Mouse (Mus musculus): Measurements from ENCODE around the gene Usp2. TPM values are rescaled to one million over a fixed set of nuclear protein-coding genes. Genes with fewer than 3 reads are reported as not detected.
A peak's percentile ranks its signal among the peaks of the same experiment; 100 is the strongest.

Gene Usp2
- total RNA-seq, 2 experiments from 2014 or later, result 142 to 224 TPM

DNA sequence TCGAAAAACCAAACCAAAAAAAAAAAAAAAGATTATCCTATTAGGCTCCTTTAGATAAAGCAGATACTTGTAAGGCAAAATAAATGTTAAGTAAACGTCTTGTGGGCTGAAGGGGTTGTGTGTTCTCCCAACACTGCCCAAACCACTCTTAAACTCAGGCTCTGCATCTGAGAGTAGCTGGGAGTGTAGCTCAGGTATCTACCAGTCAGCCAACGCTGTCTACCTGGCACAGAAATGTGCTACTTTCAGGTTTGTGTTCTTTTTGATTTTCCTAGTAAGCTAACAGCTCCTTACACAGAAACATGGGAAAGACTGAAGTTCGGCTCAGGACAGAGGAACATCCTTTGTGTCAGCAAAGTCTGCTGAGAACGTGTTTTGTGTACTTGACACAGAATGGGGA, 65.4 kb downstream of the Usp2 start:
- DNase-seq, result no peak
- intact Hi-C loops (cut with DNase I; ENCODE audit: low total_unique reads), result loop anchor here (5.0 to 10.0 kb wide), 2 partner anchors 103 to 350 kb away; partner anchors contain the start of genes Bcl9l and Cbl

DNA sequence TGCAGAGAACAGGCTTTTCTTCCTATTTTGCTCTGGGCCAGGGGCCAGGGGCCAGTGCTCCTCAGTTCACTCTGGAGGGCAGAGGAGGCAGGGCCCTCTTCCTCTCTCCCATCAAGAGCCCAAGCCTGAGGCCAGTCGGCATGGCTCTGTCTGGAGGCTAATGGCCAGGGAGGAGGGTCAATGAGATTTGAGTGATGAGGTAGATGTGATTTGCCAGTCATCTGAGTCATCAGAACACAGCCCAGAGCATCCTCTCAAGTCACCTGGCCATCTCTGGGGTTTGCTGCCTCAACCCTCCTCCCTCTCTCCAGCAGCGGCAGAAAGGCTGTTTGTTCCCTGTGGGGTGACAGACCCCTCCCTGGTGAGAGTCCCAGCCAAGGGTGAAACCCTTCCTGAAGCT, 66.5 kb downstream of the Usp2 start:
- no peak for DNase-seq
- intact Hi-C loops (cut with DNase I; ENCODE audit: low total_unique reads), result loop anchor here (5.0 to 10.0 kb wide), 2 partner anchors 102 to 349 kb away; partner anchors contain the start of genes Bcl9l and Cbl

DNA sequence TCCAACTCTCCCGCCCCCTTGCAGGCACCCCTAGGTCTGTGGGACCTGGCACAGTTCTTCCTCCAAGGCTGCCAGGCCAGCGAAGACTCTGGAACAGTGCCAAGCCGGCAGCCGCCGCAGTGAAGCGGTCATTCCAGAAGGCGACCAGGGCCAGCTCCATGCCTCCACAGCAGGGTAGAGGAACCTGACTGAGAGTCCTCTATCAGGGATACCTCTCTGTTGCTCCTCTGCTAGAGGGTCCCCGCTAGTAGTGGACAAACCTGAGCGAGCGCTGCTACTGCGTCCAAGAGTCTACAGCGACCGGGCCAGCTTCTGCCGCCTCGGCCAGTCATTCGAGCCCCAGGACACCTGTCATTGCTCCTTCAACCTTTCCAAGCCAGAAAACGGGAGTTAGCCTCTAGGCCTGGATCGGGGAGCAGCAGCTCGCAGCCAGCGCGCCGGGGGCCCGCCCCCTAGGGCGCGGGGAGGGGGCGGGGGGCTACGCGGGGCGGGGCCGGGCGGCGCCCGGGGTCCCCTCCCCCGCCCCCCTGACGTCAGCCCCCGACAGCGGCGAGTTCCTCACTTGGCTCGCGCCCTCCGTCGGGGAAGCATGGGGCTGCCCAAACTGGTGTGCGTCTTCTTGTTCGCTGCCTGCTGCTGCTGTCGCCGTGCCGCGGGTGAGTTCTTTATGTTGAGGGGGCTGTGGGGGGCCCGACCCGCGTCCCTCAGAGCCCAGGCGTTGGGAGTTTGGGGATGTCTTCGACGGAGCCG, 67.5 kb downstream of the Usp2 start, which contains the start of gene Mcam:
TSS of gene Mcam (plus strand) at position 369 of the 750 bp plus-strand sequence.
- intact Hi-C loops (cut with DNase I; ENCODE audit: low total_unique reads), result loop anchor here (5.0 to 10.0 kb wide), 2 partner anchors 101 to 348 kb away; partner anchors contain the start of genes Bcl9l and Cbl
- peak; percentile 69 for DNase-seq

DNA sequence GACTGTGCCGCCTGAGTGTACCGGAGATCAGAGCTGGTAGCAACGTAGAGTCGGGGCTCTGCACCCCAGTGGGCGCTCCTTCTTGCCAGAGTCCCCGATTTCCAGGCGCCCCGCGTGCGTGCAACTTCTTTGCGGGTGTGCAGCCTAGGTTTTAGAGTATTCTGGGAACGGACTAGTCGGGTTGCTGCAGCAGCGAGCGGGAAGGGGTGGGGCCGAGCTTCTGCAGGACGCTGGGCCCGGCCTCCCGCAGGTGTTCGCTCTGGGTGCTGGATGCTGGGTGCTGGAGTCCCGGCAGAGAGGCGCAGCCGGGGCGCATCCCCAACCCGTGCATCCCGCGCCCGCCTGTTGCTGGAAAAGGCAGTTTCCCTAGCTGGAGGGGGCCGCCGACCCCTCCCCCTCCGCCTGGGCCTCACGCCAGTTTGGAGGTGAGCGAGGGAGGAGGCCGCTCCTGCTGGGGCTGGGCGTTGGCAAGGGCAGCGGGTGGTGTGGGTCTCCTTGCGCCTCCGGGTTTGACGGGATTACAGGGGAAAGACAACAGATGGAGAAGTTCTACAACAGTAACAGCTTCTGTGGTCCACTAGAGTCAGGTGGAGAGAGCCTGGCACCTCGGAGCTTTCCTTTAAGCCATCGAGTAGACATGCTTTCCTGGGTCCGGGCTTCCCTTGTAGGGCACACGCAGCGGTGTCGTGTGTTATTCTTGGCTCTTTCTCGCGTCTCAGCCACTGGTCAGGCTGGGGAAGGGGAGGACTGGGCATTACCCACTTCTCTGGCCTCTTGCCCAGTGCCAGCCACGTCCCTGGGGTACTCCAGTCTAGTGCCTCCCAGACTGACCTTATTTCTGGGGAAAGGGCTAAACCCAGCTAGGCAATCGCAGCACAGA, 68.3 kb downstream of the Usp2 start:
- intact Hi-C loops (cut with DNase I; ENCODE audit: low total_unique reads), result loop anchor here (5.0 to 10.0 kb wide), 2 partner anchors 100 to 347 kb away; partner anchors contain the start of genes Bcl9l and Cbl

DNA sequence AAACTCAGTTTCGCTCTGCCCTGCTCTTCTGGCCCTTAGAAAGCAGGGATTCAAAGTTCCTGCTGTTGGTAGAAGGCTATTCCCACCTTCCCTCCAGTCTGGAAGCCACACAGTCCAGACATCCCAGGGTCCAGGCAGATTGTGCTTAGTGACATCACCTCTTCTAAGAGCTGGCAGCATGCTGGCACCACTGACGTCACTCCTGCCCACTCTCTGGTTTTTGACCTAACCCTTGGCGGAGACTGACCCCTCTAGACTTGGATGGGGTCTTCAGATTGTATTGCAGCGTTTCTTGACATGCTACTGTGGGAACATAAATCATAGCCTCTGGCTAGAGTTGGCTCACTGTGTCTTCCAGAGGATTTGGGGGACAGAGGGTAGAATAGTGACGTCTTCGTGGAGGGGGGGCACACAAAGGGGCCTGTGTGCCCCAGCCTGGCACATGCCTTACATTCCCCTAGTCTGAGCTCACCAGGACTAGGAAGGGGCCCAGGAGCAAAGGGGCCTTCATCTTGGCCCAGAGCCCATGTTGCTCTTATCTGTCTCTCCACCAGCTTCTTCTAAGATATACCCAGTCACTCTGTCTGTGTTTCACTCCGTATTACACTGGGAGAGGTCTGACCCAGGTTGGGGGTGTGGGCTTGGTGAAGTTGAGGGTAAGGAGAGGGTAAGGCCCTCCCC, 69.0 kb downstream of the Usp2 start:
- DNase-seq, result no peak
- intact Hi-C loops (cut with DNase I; ENCODE audit: low total_unique reads), result loop anchor here (10.0 kb wide), 1 partner anchor 99 kb away; the partner anchor contains the start of gene Cbl

More for the DNA sequence above, 68.3 kb downstream of the Usp2 start:
- peak; percentile 55 for DNase-seq

DNA sequence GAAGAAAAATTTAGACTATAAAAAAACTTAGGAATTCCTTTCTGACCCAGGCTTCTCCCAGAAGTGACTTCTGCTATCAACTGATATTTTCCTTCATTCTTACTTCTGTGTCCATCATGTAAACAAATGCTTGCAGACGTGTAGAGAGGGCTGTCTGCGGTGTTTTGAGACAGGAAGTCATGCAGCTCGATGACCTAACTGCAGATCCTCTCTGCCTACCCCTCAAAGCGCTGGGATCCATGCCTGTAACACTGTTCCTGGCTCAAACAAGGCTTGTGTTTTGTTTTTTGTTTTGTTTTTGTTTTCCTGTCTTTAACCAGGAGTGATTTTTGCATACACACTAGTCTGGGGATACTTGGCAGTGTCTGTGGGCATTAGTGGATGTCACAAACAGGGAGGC, 71.0 kb downstream of the Usp2 start:
- DNase-seq, result no peak
- intact Hi-C loops (cut with DNase I; ENCODE audit: low total_unique reads), result loop anchor here (10.0 kb wide), 1 partner anchor 97 kb away; the partner anchor contains the start of gene Cbl

DNA sequence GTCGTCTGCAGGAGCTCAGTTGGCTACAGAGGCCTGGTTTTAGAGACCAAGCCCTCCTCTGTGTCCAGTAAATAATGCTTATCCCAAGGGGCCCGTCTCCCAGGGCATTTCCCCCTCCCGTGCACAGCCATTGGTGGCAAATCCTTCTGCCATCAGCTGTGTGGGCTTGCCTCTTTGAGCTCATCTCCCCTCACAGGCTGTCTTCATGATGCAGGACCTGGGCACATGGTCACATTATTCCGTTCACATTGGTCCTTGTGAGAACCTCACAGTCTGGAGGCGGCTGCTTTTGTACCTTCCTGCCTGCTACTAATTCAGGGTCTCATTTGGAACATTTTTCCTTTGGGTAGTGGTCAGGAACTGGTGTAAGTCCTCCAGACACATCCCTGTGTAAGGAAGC, 75.1 kb downstream of the Usp2 start:
- intact Hi-C loops (cut with DNase I; ENCODE audit: low total_unique reads), result no loop called here
- DNase-seq, result no peak

DNA sequence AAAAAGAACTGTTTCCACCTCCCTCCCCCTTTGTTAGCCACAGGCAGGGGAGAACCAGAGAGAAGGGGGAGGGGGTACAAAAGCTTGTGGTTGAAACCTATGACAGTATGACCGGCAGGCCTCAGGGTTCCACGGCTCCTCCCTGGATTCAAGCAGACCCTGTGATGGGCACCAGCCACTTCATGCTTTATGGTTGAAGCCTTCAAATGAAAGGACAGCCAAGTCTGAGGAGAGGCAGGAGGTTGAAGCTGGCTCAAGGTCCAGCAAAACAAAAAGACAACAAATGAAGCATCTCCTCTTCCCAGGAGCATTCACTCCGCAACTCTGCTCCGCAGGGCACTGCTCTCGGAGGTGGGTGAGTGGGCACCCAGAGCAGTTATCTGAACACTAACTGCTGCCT, 76.6 kb downstream of the Usp2 start:
- intact Hi-C loops (cut with DNase I; ENCODE audit: low total_unique reads), result no loop called here
- DNase-seq, result no peak

DNA sequence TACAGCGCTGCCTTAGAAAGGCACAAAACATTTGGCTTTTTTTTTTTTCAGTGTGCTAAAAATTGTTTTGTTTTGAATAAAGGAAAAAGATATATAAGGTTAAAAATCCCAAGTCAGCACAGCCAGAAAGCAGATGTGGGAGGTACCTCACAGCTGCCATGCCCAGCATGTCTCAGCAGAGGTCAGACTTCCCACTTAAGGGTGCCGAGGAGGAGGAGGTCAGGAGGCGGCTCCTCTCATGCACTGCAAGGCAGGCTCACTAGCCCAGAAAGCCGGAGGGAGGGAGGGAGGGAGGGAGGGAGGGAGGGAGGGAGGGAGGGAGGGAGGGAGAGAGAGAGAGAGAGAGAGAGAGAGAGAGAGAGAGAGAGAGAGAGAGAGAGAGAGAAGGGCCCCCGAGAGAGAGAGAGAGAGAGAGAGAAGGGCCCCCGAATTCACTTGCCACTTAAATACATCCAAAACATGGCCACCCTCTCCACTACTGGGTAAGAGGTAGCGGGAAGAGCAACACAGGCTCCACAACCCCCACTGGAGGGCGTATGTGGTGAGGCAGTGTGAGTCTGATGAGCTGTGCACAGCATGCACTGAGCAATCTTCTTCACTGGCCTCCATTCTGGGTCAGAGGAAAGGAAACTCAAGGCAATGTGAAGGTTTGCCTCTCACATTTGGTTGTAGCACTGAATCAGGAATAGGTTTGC, 77.3 kb downstream of the Usp2 start:
- intact Hi-C loops (cut with DNase I; ENCODE audit: low total_unique reads), result no loop called here
- no peak for DNase-seq

DNA sequence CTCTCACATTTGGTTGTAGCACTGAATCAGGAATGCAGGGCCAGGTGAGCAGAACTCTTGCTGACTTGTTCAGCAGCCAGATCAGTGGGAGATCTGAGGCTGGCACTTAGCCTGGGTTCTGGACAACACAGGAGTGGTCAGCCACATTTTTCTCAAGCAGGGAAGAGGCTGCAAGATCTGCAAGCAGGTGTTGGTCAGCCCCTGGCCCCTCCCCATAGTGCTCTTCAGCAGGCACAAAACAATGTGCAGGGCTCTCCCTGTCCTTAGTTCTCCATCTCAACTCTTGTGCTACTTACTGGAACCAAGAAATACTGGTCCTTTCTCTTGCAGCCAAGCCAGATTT, 77.9 kb downstream of the Usp2 start:
- intact Hi-C loops (cut with DNase I; ENCODE audit: low total_unique reads), result no loop called here
- no peak for DNase-seq

Other genes with a start within 250 kb of the Usp2 start
- gene Thy1, start 23.6 kb upstream of the Usp2 start, total RNA-seq (2021), result 10 to 100 TPM; 35.5 to 45.4 TPM
- gene Mfrp, start 34.7 kb downstream of the Usp2 start, total RNA-seq (2021), result under 1 TPM in 1 of 2 experiments, not detected in 1; 0.06 TPM
- 10 to 100 TPM; 22.9 to 25.7 TPM for gene C1qtnf5, start 40.2 kb downstream of the Usp2 start, total RNA-seq (2021)
- gene Gm49380, start 46.5 kb downstream of the Usp2 start, total RNA-seq (2021), result 1 to 10 TPM in 1 of 2 experiments, under 1 TPM in 1; 0.23 to 1.2 TPM
- gene Rnf26, start 46.5 kb downstream of the Usp2 start, total RNA-seq (2021), result 1 to 10 TPM; 6.4 to 8.4 TPM
- 10 to 100 TPM; 62.3 to 83.8 TPM for gene Mcam, start 67.4 kb downstream of the Usp2 start, total RNA-seq (2021)
- 10 to 100 TPM; 12.1 to 12.8 TPM for gene Cbl, start 167.0 kb downstream of the Usp2 start, total RNA-seq (2021)
- gene Ccdc153, start 173.7 kb downstream of the Usp2 start, total RNA-seq (2021), result not detected
- under 1 TPM; 0.86 to 0.98 TPM for gene Pdzd3, start 184.4 kb downstream of the Usp2 start, total RNA-seq (2021)
- 10 to 100 TPM; 26.0 to 26.2 TPM for gene Nlrx1, start 201.6 kb downstream of the Usp2 start, total RNA-seq (2021)
- under 1 TPM; 0.58 to 0.94 TPM for gene Abcg4, start 221.6 kb downstream of the Usp2 start, total RNA-seq (2021)
- 1 to 10 TPM; 5.8 to 6.0 TPM for gene Hinfp, start 238.7 kb downstream of the Usp2 start, total RNA-seq (2021)

All from gastrocnemius, postnatal 14 days (tissue).